Mouse (Mus musculus): ENCODE results near the gene Chrna3.
A peak's percentile ranks its signal among the peaks of the same experiment; 100 is the strongest.

GRCm38 (mm10) chr9:55010588-55011350 is 15.6 kb downstream of the Chrna3 start:
- TF ChIP-seq CTCF (IDR thresholded peaks at IDR 0.05; ENCODE audit: low read depth) (peak; percentile 42), EP300 (optimal IDR thresholded peaks at IDR 0.05) (no peak)

Data from stomach, postnatal 0 days (tissue).